Mouse (Mus musculus) MEL (cell line): ENCODE data around the gene Lamtor4.
A peak's percentile ranks its signal among the peaks of the same experiment; 100 is the strongest.

Experiments
- BHLHE40 ChIP-seq: IDR thresholded peaks from 2 replicates; pipeline ENCODE4 v1.6.1; 2012; ENCODE audit warnings: low read depth, mild to moderate bottlenecking, inconsistent platforms, low read length, improper control_type of control experiment, borderline replicate concordance
- CHD1 ChIP-seq: IDR thresholded peaks from 2 replicates; pipeline ENCODE4 v1.6.1; 2012; ENCODE audit warnings: low read depth, mild to moderate bottlenecking, inconsistent platforms, low read length, improper control_type of control experiment
- CTCF ChIP-seq, 3 experiments: IDR thresholded peaks in 2 of 3; conservative IDR thresholded peaks in 1 of 3; 2 replicates each; pipeline ENCODE4 v1.5.1; 2011 to 2012; ENCODE audit warnings: low read length in 3 of 3, low read depth in 2 of 3, mild to moderate bottlenecking in 2 of 3, improper control_type of control experiment in 1 of 3, inconsistent platforms in 1 of 3, mixed read lengths in 1 of 3, moderate library complexity in 1 of 3; ENCODE audit not compliant: control insufficient read depth in 1 of 3, insufficient read depth in 1 of 3, poor library complexity in 1 of 3, severe bottlenecking in 1 of 3
- GATA1 ChIP-seq: IDR thresholded peaks from 2 replicates; pipeline ENCODE4 v1.6.1; 2011; ENCODE audit warnings: low read depth, low read length, improper control_type of control experiment
- MAX ChIP-seq: IDR thresholded peaks from 2 replicates; pipeline ENCODE4 v1.6.1; 2011; ENCODE audit warnings: low read length, improper control_type of control experiment
- MAZ ChIP-seq: IDR thresholded peaks from 2 replicates; pipeline ENCODE4 v1.6.1; 2012; ENCODE audit warnings: low read depth, mild to moderate bottlenecking, inconsistent platforms, low read length, improper control_type of control experiment
- MEF2A ChIP-seq: IDR thresholded peaks from 2 replicates; pipeline ENCODE4 v1.6.1; 2014; ENCODE audit warnings: low read depth, mild to moderate bottlenecking, inconsistent platforms, low read length, improper control_type of control experiment; ENCODE audit not compliant: poor library complexity, insufficient replicate concordance, severe bottlenecking; ENCODE audit errors: extremely low read depth
- MXI1 ChIP-seq: IDR thresholded peaks from 2 replicates; pipeline ENCODE4 v1.6.1; 2011; ENCODE audit warnings: mild to moderate bottlenecking, low read depth, low read length, improper control_type of control experiment
- MYB ChIP-seq: IDR thresholded peaks from 2 replicates; pipeline ENCODE4 v1.6.1; 2011; ENCODE audit warnings: mild to moderate bottlenecking, low read depth, low read length, improper control_type of control experiment
- NELFE ChIP-seq: IDR thresholded peaks from 2 replicates; pipeline ENCODE4 v1.6.1; 2011; ENCODE audit warnings: low read depth, low read length, improper control_type of control experiment
- NRF1 ChIP-seq: IDR thresholded peaks from 2 replicates; pipeline ENCODE4 v1.6.1; 2014; ENCODE audit warnings: low read depth, mild to moderate bottlenecking, inconsistent platforms, low read length, improper control_type of control experiment, moderate library complexity; ENCODE audit not compliant: poor library complexity, insufficient read depth, severe bottlenecking
- POLR2A ChIP-seq, 2 experiments: IDR thresholded peaks; 2 replicates each; pipeline ENCODE4 v1.6.1; 2011 to 2012; ENCODE audit warnings: low read length in 2 of 2, mild to moderate bottlenecking in 2 of 2, control low read depth in 1 of 2, improper control_type of control experiment in 1 of 2, low read depth in 1 of 2, moderate library complexity in 1 of 2; ENCODE audit not compliant: control insufficient read depth in 1 of 2, insufficient read depth in 1 of 2, poor library complexity in 1 of 2
- POLR2AphosphoS2 ChIP-seq: IDR thresholded peaks from 2 replicates; pipeline ENCODE4 v1.6.1; 2011; ENCODE audit warnings: low read length, improper control_type of control experiment
- RAD21 ChIP-seq: IDR thresholded peaks from 2 replicates; pipeline ENCODE4 v1.6.1; 2011; ENCODE audit warnings: mild to moderate bottlenecking, low read depth, low read length, improper control_type of control experiment

- TF ChIP-seq NELFE (no peak), MEF2A (no peak), MXI1 (no peak; the same call in none of the 2 replicates), MAX (0 out of 2 replicates have a peak, but pooled peaks have one; percentile 17), MAZ (no peak), POLR2A (IDR thresholded peaks at IDR 0.05; ENCODE audit: control insufficient read depth in 1 of 2, insufficient read depth in 1 of 2, low read depth in 1 of 2, low read length in 2 of 2, poor library complexity in 1 of 2) (peak; percentile 27 to 31; a peak in 1 of 4 replicates), NRF1 (no peak), CTCF (IDR thresholded peaks at IDR 0.05 in 2 of 3, conservative IDR thresholded peaks at IDR 0.05 in 1 of 3; ENCODE audit: control insufficient read depth in 1 of 3, insufficient read depth in 1 of 3, low read depth in 2 of 3, low read length in 3 of 3, poor library complexity in 1 of 3, severe bottlenecking in 1 of 3) (0 out of 6 replicates have a peak, but pooled peaks of 2 of the 3 experiments have one; percentile 1 to 6), RAD21 (no peak), MYB (no peak), BHLHE40 (no peak), GATA1 (no peak), CHD1 (peak; percentile 77; the same call in 1 of the 2 replicates), POLR2AphosphoS2 (no peak)
Observed at GRCm38 (mm10) chr5:138262582-138263240, 7.4 kb downstream of the Lamtor4 start.
